Mouse (Mus musculus) stomach, postnatal 0 days (tissue): Measurements from ENCODE around the gene Abca17.

Source experiments
- CTCF ChIP-seq: IDR thresholded peaks from 2 replicates; pipeline ENCODE4 v1.5.1; 2016; ENCODE audit warnings: antibody characterized with exemption, low read depth, mild to moderate bottlenecking, moderate library complexity
- EP300 ChIP-seq: optimal IDR thresholded peaks from 2 replicates; pipeline ENCODE3; 2016; ENCODE audit warnings: antibody characterized with exemption

- TF ChIP-seq CTCF (peak; percentile 80), EP300 (no peak)
These were observed 43.4 kb downstream of the Abca17 start for GRCm38 (mm10) chr17:24307500-24307899.
